Mouse (Mus musculus) cerebellum, adult 2 months (tissue): Measurements from ENCODE around the gene Clic1. TPM values are rescaled to one million over a fixed set of nuclear protein-coding genes. Genes with fewer than 3 reads are reported as not detected.

ENCODE experiments used
- DNase-seq, 2 experiments: peaks; one replicate each; pipeline ENCODE4 v3.0.0; 2021
- H3K27ac ChIP-seq: fragments of 200-500 bp; 2 replicates; pipeline ENCODE4 v1.5.1; 2012; ENCODE audit warnings: low read length, control low read depth, inconsistent platforms; ENCODE audit not compliant: insufficient read depth
- H3K27me3 ChIP-seq: fragments of 200-500 bp; 2 replicates; pipeline ENCODE4 v1.6.1; 2012; ENCODE audit warnings: inconsistent platforms, mild to moderate bottlenecking, low read length, moderate library complexity; ENCODE audit not compliant: control insufficient read depth, insufficient read depth
- H3K4me1 ChIP-seq: fragments of 200-500 bp; 2 replicates; pipeline ENCODE4 v1.6.1; 2011; ENCODE audit warnings: low read length; ENCODE audit not compliant: control insufficient read depth, insufficient read depth
- H3K4me3 ChIP-seq: fragments of 200-500 bp; replicated peaks from 2 replicates; pipeline ENCODE3; 2011; ENCODE audit warnings: mild to moderate bottlenecking, low read depth, low read length, control low read depth; ENCODE audit not compliant: insufficient read depth
- CTCF ChIP-seq: fragments of 200-500 bp; IDR thresholded peaks from 2 replicates; pipeline ENCODE4 v1.5.1; 2011; ENCODE audit warnings: low read depth, mild to moderate bottlenecking, control low read depth, low read length, moderate library complexity, borderline replicate concordance; ENCODE audit not compliant: insufficient read depth
- POLR2A ChIP-seq: fragments of 200-500 bp; IDR thresholded peaks from 2 replicates; pipeline ENCODE4 v1.6.1; 2011; ENCODE audit warnings: low read length, control low read depth, borderline replicate concordance; ENCODE audit not compliant: insufficient read depth
- WGBS: fragments of 180-500 bp; shearing (Covaris S2); methylation state at CpG from one replicate; pipeline ENCODE4 v1.1.7; 2018; 5-methylcytosine and 5-hydroxymethylcytosine counted together
- polyA plus RNA-seq: library from polyadenylated mRNA; depleted of rRNA; stranded (reverse); fragments of >200 nt; gene quantifications from 2 replicates; pipeline ENCODE4 v1.2.3, GENCODE M21; 2012

Gene Clic1
- polyA plus RNA-seq, 1 experiment = 41.2 TPM

GRCm38 (mm10) chr17:35024261-35024660 lies 25.5 kb upstream of the Clic1 start:
- peaks cover 10% of the 10 kb centered on the region for H3K4me1 ChIP-seq
- no peak overlapping the region for H3K4me3 ChIP-seq
- no peak for DNase-seq
- WGBS = 78% methylated on average over 13 of the region's 13 CpGs
- no peak overlapping the region for H3K27ac ChIP-seq
- H3K27me3 ChIP-seq = no peaks in the 10 kb centered on the region
- TF ChIP-seq POLR2A (no peak), CTCF (no peak)

- peaks cover 6% of the 10 kb centered on the region for H3K4me1 ChIP-seq
- no peak overlapping the region for H3K27ac ChIP-seq
- no peak for DNase-seq
- 52% methylated on average over 10 of the region's 10 CpGs for WGBS
- no peak overlapping the region for H3K4me3 ChIP-seq
- no peaks in the 10 kb centered on the region for H3K27me3 ChIP-seq
- TF ChIP-seq POLR2A (no peak), CTCF (no peak)
These were observed 24.9 kb upstream of the Clic1 start for GRCm38 (mm10) chr17:35024691-35025488.

GRCm38 (mm10) chr17:35026206-35026605 lies 23.6 kb upstream of the Clic1 start:
- no peak for DNase-seq
- Histone ChIP-seq H3K4me1 (peaks cover 3% of the 10 kb centered on the region), H3K4me3 (no peak overlapping the region), H3K27ac (no peak overlapping the region), H3K27me3 (no peaks in the 10 kb centered on the region)
- WGBS = 62% methylated on average over 5 of the region's 5 CpGs
- no peak for TF ChIP-seq POLR2A
- no peak for TF ChIP-seq CTCF

- no peak within 1 kb of the TSS for H3K4me3 ChIP-seq
- no peaks in the 10 kb centered on the region; the same call in 1 of the 2 replicates for H3K4me1 ChIP-seq
- DNase-seq = peak; percentile 40 to 41
- no peaks in the 10 kb centered on the region for H3K27me3 ChIP-seq
- no peak within 1 kb of the TSS for H3K27ac ChIP-seq
- WGBS = 39% methylated on average over 13 of the region's 13 CpGs
- no peak for TF ChIP-seq CTCF
- TF ChIP-seq POLR2A = no peak
These were observed 22.3 kb upstream of the Clic1 start, which contains the start of gene Sapcd1 for GRCm38 (mm10) chr17:35027277-35028068. Gene Sapcd1, minus strand, starts transcription at chr17:35028016.

GRCm38 (mm10) chr17:35028315-35028714 lies 21.5 kb upstream of the Clic1 start:
- Histone ChIP-seq H3K4me1 (no peaks in the 10 kb centered on the region; the same call in 1 of the 2 replicates), H3K27me3 (no peaks in the 10 kb centered on the region), H3K27ac (no peak overlapping the region), H3K4me3 (no peak overlapping the region)
- no peak for DNase-seq
- TF ChIP-seq POLR2A (no peak), CTCF (no peak)
- WGBS = 51% methylated on average over 2 of the region's 2 CpGs

- TF ChIP-seq POLR2A (no peak), CTCF (peak; percentile 37; the same call in 1 of the 2 replicates)
- peak in 1 of 2 experiments; percentile 27 for DNase-seq
These were observed 19.9 kb upstream of the Clic1 start for GRCm38 (mm10) chr17:35029691-35030532.

GRCm38 (mm10) chr17:35031272-35031671 lies 18.5 kb upstream of the Clic1 start:
- H3K27ac ChIP-seq = no peak overlapping the region
- no peaks in the 10 kb centered on the region for H3K27me3 ChIP-seq
- H3K4me1 ChIP-seq = no peaks in the 10 kb centered on the region; the same call in 1 of the 2 replicates
- WGBS = 25% methylated on average over 11 of the region's 11 CpGs
- no peak for DNase-seq
- H3K4me3 ChIP-seq = no peak overlapping the region
- no peak for TF ChIP-seq POLR2A
- TF ChIP-seq CTCF = no peak

More at GRCm38 (mm10) chr17:35029691-35030532, 19.9 kb upstream of the Clic1 start:
- WGBS = 45% methylated on average over 19 of the region's 19 CpGs
- Histone ChIP-seq H3K27me3 (no peaks in the 10 kb centered on the region), H3K27ac (no peak overlapping the region), H3K4me1 (no peaks in the 10 kb centered on the region; the same call in 1 of the 2 replicates), H3K4me3 (no peak overlapping the region)
